Mouse (Mus musculus) limb, embryonic 13.5 days (tissue): ENCODE measurements around the gene Pomt2. TPM values are rescaled to one million over a fixed set of nuclear protein-coding genes. Genes with fewer than 3 reads are reported as not detected.

Source experiments
- ATAC-seq: fragments of 200-750 bp; cut with Nextera tagmentation; 2 replicates; pipeline ENCODE4 v1.8.0; 2017; ENCODE audit warnings: low read depth, moderate number of reproducible peaks, moderate TSS enrichment; ENCODE audit not compliant: low FRiP score
- H3K27ac ChIP-seq: fragments of 300-500 bp; sonication (generic); 2 replicates; pipeline ENCODE4 v1.5.1; 2015; ENCODE audit warnings: inconsistent platforms, mild to moderate bottlenecking, moderate library complexity
- H3K27me3 ChIP-seq: fragments of 300-500 bp; sonication (generic); 2 replicates; pipeline ENCODE4 v1.6.1; 2015; ENCODE audit warnings: mild to moderate bottlenecking, inconsistent platforms
- H3K36me3 ChIP-seq: fragments of 300-500 bp; sonication (generic); 2 replicates; pipeline ENCODE4 v1.6.1; 2015; ENCODE audit warnings: inconsistent platforms, mild to moderate bottlenecking, moderate library complexity
- H3K4me1 ChIP-seq: fragments of 300-500 bp; sonication (generic); 2 replicates; pipeline ENCODE4 v1.6.1; 2015; ENCODE audit warnings: inconsistent platforms
- H3K4me2 ChIP-seq: fragments of 300-500 bp; sonication (generic); replicated peaks from 2 replicates; pipeline ENCODE4 v1.6.1; 2015; ENCODE audit warnings: inconsistent platforms, mild to moderate bottlenecking, moderate library complexity
- H3K4me3 ChIP-seq: fragments of 300-500 bp; sonication (generic); 2 replicates; pipeline ENCODE4 v1.5.1; 2015; ENCODE audit warnings: moderate library complexity, mild to moderate bottlenecking, inconsistent platforms
- H3K9ac ChIP-seq: fragments of 300-500 bp; sonication (generic); 2 replicates; pipeline ENCODE4 v1.6.1; 2015; ENCODE audit warnings: mild to moderate bottlenecking, inconsistent platforms
- H3K9me3 ChIP-seq: fragments of 300-500 bp; sonication (generic); 2 replicates; pipeline ENCODE4 v1.6.1; 2016; ENCODE audit warnings: inconsistent platforms
- WGBS: fragments of 180-500 bp; shearing (Covaris S2); methylation state at CpG from one replicate; pipeline ENCODE4 v1.1.7; 2015; 5-methylcytosine and 5-hydroxymethylcytosine counted together
- polyA plus RNA-seq: library from polyadenylated mRNA; unstranded; fragments of >200 nt; fragmentation: Nextera tagmentation; extraction: Ambion mirVana; gene quantifications from 2 replicates; pipeline ENCODE4 v1.2.1, GENCODE M21; 2015

Pomt2 gene
- polyA plus RNA-seq, 1 experiment from 2014 or later: 17.6 TPM

GRCm38 (mm10) chr12:87148136-87148535 is 368 bp upstream of the Pomt2 start:
- no peaks in the 10 kb centered on the region for H3K27me3 ChIP-seq
- peak overlapping the region; percentile 80 for H3K9ac ChIP-seq
- no peaks in the 10 kb centered on the region for H3K9me3 ChIP-seq
- peak overlapping the region; percentile 79 for H3K4me2 ChIP-seq
- WGBS: 12% methylated on average over 15 of the region's 15 CpGs
- peak overlapping the region; percentile 97 for H3K27ac ChIP-seq
- peaks cover 12% of the 10 kb centered on the region for H3K36me3 ChIP-seq
- ATAC-seq: no peak
- peaks cover 16% of the 10 kb centered on the region for H3K4me1 ChIP-seq
- peak overlapping the region; percentile 71 for H3K4me3 ChIP-seq

- Histone ChIP-seq H3K27me3 (no peaks in the 10 kb centered on the region), H3K4me2 (peak within 1 kb of the TSS; percentile 79), H3K36me3 (peaks cover 12% of the 10 kb centered on the region), H3K9ac (peak within 1 kb of the TSS; percentile 80), H3K4me1 (peaks cover 16% of the 10 kb centered on the region), H3K27ac (peak within 1 kb of the TSS; percentile 97), H3K9me3 (no peaks in the 10 kb centered on the region), H3K4me3 (peak within 1 kb of the TSS; percentile 71)
- WGBS: under 1% methylated on average over 27 of the region's 27 CpGs
- ATAC-seq: peak; percentile 88
These were observed 802 bp downstream of the Pomt2 start, which contains the start of gene Gstz1 for GRCm38 (mm10) chr12:87146966-87147365. TSS of gene Gstz1 (plus strand) at chr12:87147165.

DNA sequence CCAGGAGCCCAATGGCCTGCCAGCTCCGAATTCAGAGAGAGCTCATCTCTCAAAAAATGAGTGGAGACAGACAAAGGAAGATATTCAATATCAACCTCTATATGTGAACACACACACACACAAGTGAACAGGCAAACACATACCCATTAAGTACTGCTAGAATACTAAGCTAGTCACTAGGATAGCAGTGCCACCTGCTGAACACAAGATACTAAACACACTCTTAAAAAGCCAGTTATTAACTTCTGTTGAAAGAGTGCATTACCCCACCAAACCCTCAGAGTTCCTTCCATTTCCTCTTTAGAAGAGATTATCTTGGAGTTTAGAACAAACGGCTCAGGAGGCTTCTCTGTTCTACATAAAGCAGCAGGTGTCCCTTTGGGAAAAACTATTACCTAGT is 5.6 kb downstream of the Pomt2 start:
- WGBS: 73% methylated on average over 2 of the region's 2 CpGs
- peaks cover 8% of the 10 kb centered on the region for H3K4me1 ChIP-seq
- no peaks in the 10 kb centered on the region for H3K9me3 ChIP-seq
- H3K4me2 ChIP-seq: no peak overlapping the region
- H3K4me3 ChIP-seq: no peak overlapping the region
- no peak for ATAC-seq
- no peaks in the 10 kb centered on the region for H3K27me3 ChIP-seq
- peaks cover 8% of the 10 kb centered on the region for H3K36me3 ChIP-seq
- H3K9ac ChIP-seq: no peak overlapping the region
- H3K27ac ChIP-seq: no peak overlapping the region

DNA sequence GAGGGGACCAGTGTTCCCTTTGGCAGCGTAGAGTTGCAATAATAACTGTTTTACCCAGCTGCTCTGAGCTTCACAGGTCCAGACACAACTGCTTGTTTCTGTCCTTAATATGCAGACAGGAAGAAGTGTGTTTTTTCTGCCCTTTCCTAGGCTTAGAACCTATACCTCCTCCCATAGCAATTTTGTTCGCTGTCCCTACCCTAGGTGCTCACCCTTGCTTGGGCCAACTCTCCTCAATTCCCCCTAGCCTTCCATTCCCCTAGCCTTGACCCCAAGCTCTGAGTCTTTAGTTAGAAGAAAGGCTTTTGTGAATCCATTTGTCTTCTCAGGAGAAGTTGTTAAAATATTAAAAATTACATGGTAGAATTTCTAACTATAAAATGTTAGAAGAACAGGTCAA is 9.0 kb downstream of the Pomt2 start:
- H3K9me3 ChIP-seq: no peaks in the 10 kb centered on the region
- H3K27ac ChIP-seq: no peak overlapping the region
- ATAC-seq: no peak
- H3K4me2 ChIP-seq: no peak overlapping the region
- H3K4me1 ChIP-seq: no peaks in the 10 kb centered on the region
- peaks cover 32% of the 10 kb centered on the region for H3K36me3 ChIP-seq
- no peaks in the 10 kb centered on the region for H3K27me3 ChIP-seq
- no peak overlapping the region for H3K9ac ChIP-seq
- H3K4me3 ChIP-seq: no peak overlapping the region
- 90% methylated on average over 1 of the region's 2 CpGs for whole genome bisulfite sequencing

GRCm38 (mm10) chr12:87138342-87138701 is 9.4 kb downstream of the Pomt2 start:
- Histone ChIP-seq H3K4me1 (no peaks in the 10 kb centered on the region), H3K36me3 (peaks cover 35% of the 10 kb centered on the region), H3K9ac (no peak overlapping the region), H3K27me3 (no peaks in the 10 kb centered on the region), H3K4me2 (no peak overlapping the region), H3K4me3 (no peak overlapping the region), H3K9me3 (no peaks in the 10 kb centered on the region), H3K27ac (no peak overlapping the region)
- no peak for ATAC-seq
- WGBS: 88% methylated on average over 2 of the region's 2 CpGs

DNA sequence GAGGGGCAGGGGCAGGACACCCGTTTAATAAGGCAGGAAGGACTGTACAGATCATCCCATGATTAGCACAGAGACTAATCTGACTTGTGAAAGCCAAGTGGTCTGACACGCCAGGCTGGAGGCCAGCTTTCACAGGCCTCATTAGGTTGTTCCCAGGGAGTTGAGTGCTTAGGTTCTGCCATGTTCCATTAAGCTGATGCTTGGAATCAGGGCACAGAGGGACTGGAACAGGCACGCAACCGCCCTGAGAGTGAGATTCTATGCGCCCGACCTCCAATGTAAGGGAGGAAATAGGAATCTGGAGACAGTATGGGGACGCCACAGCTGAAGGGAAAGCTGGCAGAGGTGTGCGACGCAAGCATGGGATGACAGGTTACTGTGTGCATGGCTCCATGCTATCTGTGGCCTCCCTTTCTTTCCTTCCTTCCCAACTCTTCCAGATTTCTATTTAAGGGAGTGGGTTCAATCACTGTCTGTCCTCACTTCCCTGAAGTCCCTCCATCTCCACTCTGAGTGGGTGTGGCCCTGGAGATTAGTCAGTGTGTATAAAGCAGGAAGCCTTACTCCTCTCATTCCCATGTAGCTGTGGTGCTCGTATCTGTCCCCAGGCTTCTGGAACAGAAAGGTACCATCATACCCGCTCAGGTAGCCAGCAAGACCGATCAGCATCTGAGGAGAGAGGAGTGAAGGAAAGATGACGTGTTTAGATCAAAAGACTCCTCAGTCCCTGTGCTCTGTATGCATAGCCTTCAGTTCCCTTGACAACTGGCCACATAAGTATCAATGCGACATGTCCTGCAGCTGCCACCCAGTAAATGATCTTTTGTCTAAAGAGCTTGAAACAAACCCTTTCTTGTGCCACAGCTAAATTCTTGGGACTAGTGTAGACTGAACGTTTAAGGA is 10.1 kb downstream of the Pomt2 start:
- ATAC-seq: peak; percentile 19; the same call in 1 of the 2 replicates
- H3K4me1 ChIP-seq: no peaks in the 10 kb centered on the region
- no peak overlapping the region for H3K4me3 ChIP-seq
- H3K36me3 ChIP-seq: peaks cover 40% of the 10 kb centered on the region
- H3K27ac ChIP-seq: no peak overlapping the region
- WGBS: 90% methylated on average over 15 of the region's 15 CpGs
- no peaks in the 10 kb centered on the region for H3K9me3 ChIP-seq
- no peak overlapping the region for H3K4me2 ChIP-seq
- H3K9ac ChIP-seq: no peak overlapping the region
- no peaks in the 10 kb centered on the region for H3K27me3 ChIP-seq

GRCm38 (mm10) chr12:87132784-87133183 is 15.0 kb downstream of the Pomt2 start:
- no peaks in the 10 kb centered on the region for H3K9me3 ChIP-seq

DNA sequence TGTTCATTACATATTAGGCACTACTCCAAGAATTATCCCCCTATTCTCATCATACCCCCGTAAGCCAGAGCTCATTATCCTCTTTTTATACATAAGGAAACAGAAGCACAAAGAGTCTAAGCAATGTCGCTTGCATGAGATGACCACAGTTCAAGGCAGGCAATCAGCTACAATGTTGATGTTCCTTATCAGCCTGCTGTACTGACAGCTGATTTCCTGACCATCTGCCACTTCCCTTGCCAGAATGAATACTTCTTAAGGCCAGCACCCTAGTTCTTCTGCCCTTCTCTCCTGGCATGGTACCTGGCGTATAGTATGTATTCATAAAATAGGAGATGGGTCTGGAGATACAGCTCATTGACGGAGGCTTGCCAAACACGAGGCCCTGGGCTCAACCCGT is 15.6 kb downstream of the Pomt2 start:
- Histone ChIP-seq H3K9me3 (no peaks in the 10 kb centered on the region), H3K27ac (no peak overlapping the region), H3K36me3 (peaks cover 70% of the 10 kb centered on the region), H3K4me1 (no peaks in the 10 kb centered on the region), H3K4me2 (no peak overlapping the region), H3K27me3 (no peaks in the 10 kb centered on the region), H3K4me3 (no peak overlapping the region), H3K9ac (no peak overlapping the region)
- ATAC-seq: no peak
- 93% methylated on average over 6 of the region's 6 CpGs for WGBS

More at GRCm38 (mm10) chr12:87132784-87133183, 15.0 kb downstream of the Pomt2 start:
- H3K4me2 ChIP-seq: no peak overlapping the region
- H3K4me3 ChIP-seq: no peak overlapping the region
- no peak for ATAC-seq
- H3K9ac ChIP-seq: no peak overlapping the region
- WGBS: 93% methylated on average over 9 of the region's 9 CpGs
- H3K27ac ChIP-seq: no peak overlapping the region
- peaks cover 70% of the 10 kb centered on the region for H3K36me3 ChIP-seq
- H3K27me3 ChIP-seq: no peaks in the 10 kb centered on the region
- H3K4me1 ChIP-seq: no peaks in the 10 kb centered on the region

GRCm38 (mm10) chr12:87131619-87132018 is 16.1 kb downstream of the Pomt2 start:
- Histone ChIP-seq H3K27me3 (no peaks in the 10 kb centered on the region), H3K36me3 (peaks cover 67% of the 10 kb centered on the region), H3K4me2 (no peak overlapping the region), H3K27ac (no peak overlapping the region), H3K9ac (no peak overlapping the region), H3K4me3 (no peak overlapping the region), H3K9me3 (no peaks in the 10 kb centered on the region), H3K4me1 (no peaks in the 10 kb centered on the region)
- 71% methylated on average over 3 of the region's 3 CpGs for WGBS
- no peak for ATAC-seq

DNA sequence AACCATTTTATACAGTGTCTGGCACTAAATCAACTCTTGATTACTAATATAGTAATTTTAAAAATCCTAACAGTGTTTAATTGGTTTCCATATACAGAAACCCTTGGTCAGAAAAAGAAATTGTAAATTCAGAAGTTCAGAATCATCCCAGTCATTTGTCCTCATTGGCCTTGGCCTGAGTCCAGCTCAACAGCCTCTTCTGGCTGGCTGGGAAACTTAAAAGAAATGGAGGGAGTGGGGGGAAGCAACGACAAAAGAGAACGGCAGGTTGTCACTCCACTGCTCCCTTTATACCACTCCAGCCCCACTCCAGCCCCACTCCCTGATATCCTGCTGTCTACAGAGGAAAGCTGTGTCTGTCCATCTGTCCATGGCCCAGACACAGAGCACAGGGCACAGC is 16.6 kb downstream of the Pomt2 start:
- Histone ChIP-seq H3K4me1 (no peaks in the 10 kb centered on the region), H3K9ac (no peak overlapping the region), H3K4me2 (no peak overlapping the region), H3K27ac (no peak overlapping the region), H3K9me3 (no peaks in the 10 kb centered on the region), H3K4me3 (no peak overlapping the region), H3K36me3 (peaks cover 67% of the 10 kb centered on the region), H3K27me3 (no peaks in the 10 kb centered on the region)
- ATAC-seq: no peak
- 91% methylated on average over 2 of the region's 2 CpGs for WGBS

DNA sequence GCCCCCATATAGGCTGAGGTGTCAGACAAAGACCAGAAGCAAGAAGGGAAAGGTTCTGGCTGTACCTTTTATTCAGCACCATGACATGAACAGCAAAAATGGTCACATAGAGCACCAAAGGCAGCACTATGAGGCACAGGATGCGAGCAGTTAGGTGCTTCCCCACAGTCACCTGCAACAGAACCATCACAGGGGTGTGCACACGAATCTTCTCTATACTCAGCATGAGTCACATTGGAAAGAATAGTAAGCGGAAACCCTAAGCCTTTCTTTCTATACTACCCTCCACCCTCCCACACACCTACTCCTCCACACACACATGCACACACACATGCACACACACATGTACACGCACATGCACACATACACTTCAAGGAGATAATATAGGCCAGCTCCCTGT is 17.5 kb downstream of the Pomt2 start:
- WGBS: 86% methylated on average over 4 of the region's 4 CpGs
- ATAC-seq: no peak

DNA sequence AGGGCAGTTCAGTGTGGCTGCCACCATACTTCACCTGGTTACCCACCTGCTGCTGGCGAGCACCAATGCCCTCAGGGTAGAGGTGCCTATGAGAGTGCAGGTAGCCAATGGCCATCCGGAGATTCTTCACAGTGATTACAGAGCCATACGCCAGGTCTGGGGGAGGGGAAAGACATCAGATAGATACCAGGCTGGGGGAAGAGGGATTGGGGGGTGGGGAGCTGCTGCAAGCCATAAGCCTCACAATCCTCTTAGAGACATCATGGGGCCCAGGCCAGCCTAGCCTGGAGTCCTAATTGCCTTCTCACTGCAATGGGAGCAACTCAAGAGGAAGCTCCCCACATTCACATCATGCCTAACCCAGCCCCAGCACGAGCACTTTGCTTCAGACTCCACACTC is 20.5 kb downstream of the Pomt2 start:
- no peaks in the 10 kb centered on the region for H3K9me3 ChIP-seq
- no peaks in the 10 kb centered on the region for H3K27me3 ChIP-seq
- H3K4me2 ChIP-seq: no peak overlapping the region
- WGBS: 75% methylated on average over 4 of the region's 4 CpGs
- no peak for ATAC-seq
- no peak overlapping the region for H3K4me3 ChIP-seq
- H3K27ac ChIP-seq: no peak overlapping the region
- H3K9ac ChIP-seq: no peak overlapping the region
- H3K4me1 ChIP-seq: no peaks in the 10 kb centered on the region
- peaks cover 62% of the 10 kb centered on the region for H3K36me3 ChIP-seq

More for the DNA sequence above, 17.5 kb downstream of the Pomt2 start:
- H3K9ac ChIP-seq: no peak overlapping the region
- no peaks in the 10 kb centered on the region for H3K4me1 ChIP-seq
- no peak overlapping the region for H3K4me2 ChIP-seq
- H3K27me3 ChIP-seq: no peaks in the 10 kb centered on the region
- peaks cover 60% of the 10 kb centered on the region for H3K36me3 ChIP-seq
- no peaks in the 10 kb centered on the region for H3K9me3 ChIP-seq
- H3K27ac ChIP-seq: no peak overlapping the region
- no peak overlapping the region for H3K4me3 ChIP-seq
